Mouse (Mus musculus) heart, postnatal 0 days (tissue): ENCODE data around the gene Kif20b.

Source experiments
- CTCF ChIP-seq: IDR thresholded peaks from 2 replicates; pipeline ENCODE4 v1.5.1; 2016; ENCODE audit warnings: antibody characterized with exemption, control low read depth, low read depth
- EP300 ChIP-seq: IDR thresholded peaks from 2 replicates; pipeline ENCODE4 v1.6.1; 2016; ENCODE audit warnings: antibody characterized with exemption, low read depth

- TF ChIP-seq CTCF: no peak
- TF ChIP-seq EP300: no peak
These were observed 62.6 kb downstream of the Kif20b start for GRCm38 (mm10) chr19:34984742-34985141.
